Mouse (Mus musculus) liver, adult 2 months (tissue): ENCODE results near the gene Psme3.

Experiments
- CTCF ChIP-seq: fragments of 200-500 bp; IDR thresholded peaks from 2 replicates; pipeline ENCODE4 v1.5.1; 2011; ENCODE audit warnings: low read depth, low read length, control low read depth
- POLR2A ChIP-seq: fragments of 200-500 bp; IDR thresholded peaks from 2 replicates; pipeline ENCODE4 v1.6.1; 2011; ENCODE audit warnings: low read length, control low read depth; ENCODE audit not compliant: insufficient read depth; ENCODE audit errors: extremely low read depth

DNA sequence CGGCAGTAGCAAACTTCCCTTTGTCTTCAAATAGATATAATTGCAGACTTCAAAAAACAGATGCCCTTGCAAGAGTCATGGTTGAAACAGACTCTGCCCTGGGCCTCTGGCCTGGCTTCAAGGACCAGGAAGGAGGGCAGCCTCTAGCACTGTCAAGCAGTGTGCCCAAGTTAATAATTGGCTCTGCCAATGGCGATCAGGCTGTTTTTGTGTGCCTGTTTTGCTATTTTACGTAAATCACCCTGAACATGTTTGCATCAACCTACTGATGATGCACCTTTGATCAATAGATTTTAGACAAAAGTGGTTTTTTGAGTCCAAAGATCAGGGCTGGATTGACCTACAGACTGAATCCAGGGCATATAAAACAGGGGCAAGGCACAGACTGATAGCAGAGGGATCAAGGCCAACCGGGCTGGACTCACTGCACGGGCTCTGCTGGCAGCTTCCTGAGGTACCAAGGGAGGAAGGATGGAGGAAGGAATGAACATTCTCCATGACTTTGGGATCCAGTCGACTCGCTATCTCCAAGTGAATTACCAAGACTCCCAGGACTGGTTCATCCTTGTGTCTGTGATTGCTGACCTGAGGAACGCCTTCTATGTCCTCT is 51.4 kb downstream of the Psme3 start, which contains the start of gene G6pc:
- TF ChIP-seq POLR2A (peak; percentile 94), CTCF (no peak)
